Mouse (Mus musculus) G1E-ER4 (cell line): Measurements from ENCODE around the gene Iqsec1. TPM values are rescaled to one million over a fixed set of nuclear protein-coding genes. Genes with fewer than 3 reads are reported as not detected.

Experiments
- GATA1 ChIP-seq: IDR thresholded peaks from one replicate; pipeline ENCODE4 v1.8.0; 2012; ENCODE audit warnings: low read length, inconsistent platforms
- polyA plus RNA-seq: library from polyadenylated mRNA; stranded (reverse); fragments of >175 nt; gene quantifications from 2 replicates; pipeline ENCODE4 v1.2.3, GENCODE M21; 2012

Iqsec1 gene
- polyA plus RNA-seq, 1 experiment: 43.4 TPM

- no peak for TF ChIP-seq GATA1
Observed at GRCm38 (mm10) chr6:90615362-90615761, 373.1 kb downstream of the Iqsec1 start.

- no peak for TF ChIP-seq GATA1
Observed at GRCm38 (mm10) chr6:90613277-90613676, 375.2 kb downstream of the Iqsec1 start.

GRCm38 (mm10) chr6:90610248-90610647, 378.2 kb downstream of the Iqsec1 start:
- no peak for TF ChIP-seq GATA1

GRCm38 (mm10) chr6:90608186-90608585, 380.3 kb downstream of the Iqsec1 start:
- no peak for TF ChIP-seq GATA1

- TF ChIP-seq GATA1: no peak
Observed at GRCm38 (mm10) chr6:90607196-90607595, 381.3 kb downstream of the Iqsec1 start.

- no peak for TF ChIP-seq GATA1
Observed at GRCm38 (mm10) chr6:90606538-90606937, 381.9 kb downstream of the Iqsec1 start.

Other genes starting within 250 kb of the Iqsec1 start
- gene Nup210, start 128.1 kb upstream of the Iqsec1 start, polyA plus RNA-seq: 24.0 and 68.7 TPM in 2 replicates
- gene Hdac11, start 168.0 kb upstream of the Iqsec1 start, polyA plus RNA-seq: 0.95 and 1.1 TPM in 2 replicates
- gene Fbln2, start 223.8 kb upstream of the Iqsec1 start, polyA plus RNA-seq: 0.08 TPM in 1 of 2 replicates, not detected in the other